Comparison of ENCODE assay signal across 12 mouse cellular contexts in genomic region chr9:59706850-59707825, GRCm38 (mm10). TPM values are rescaled to one million over a fixed set of nuclear protein-coding genes. Genes with fewer than 3 reads are reported as not detected.
DNase-seq lines count a peak whose midpoint lies in the region; ATAC-seq and TF ChIP-seq lines count a peak whose summit lies in the region.
"Had no signal": no experiment of that assay in that cellular context is flagged by ENCODE, and none has a peak within 500 bp of the region (broad histone marks: within the 10 kb centered on the region; RNA-seq: fewer than 3 reads in every experiment).

No protein-coding gene starts in this region.

- 65% methylated on average over 10 of the region's 10 CpGs for WGBS in limb, embryonic 10.5 days

- TF ChIP-seq CTCF in E14TG2a.4 (conservative IDR thresholded peaks at IDR 0.05; ENCODE audit: low read length), result no peak

- no peaks in the 10 kb centered on the region for H3K27me3 ChIP-seq in E14TG2a.4 (ENCODE audit: insufficient read depth, low read length)
- no peaks in the 10 kb centered on the region for H3K27me3 ChIP-seq in limb, embryonic 10.5 days (ENCODE audit: low read depth, poor library complexity, severe bottlenecking)
- H3K27me3 ChIP-seq: forebrain, embryonic 15.5 days; limb, embryonic 13.5 days; midbrain, embryonic 12.5 days had no signal

- 0 out of 2 replicates have a peak, but pooled peaks have one; percentile 22 for ATAC-seq in megakaryocyte-erythroid progenitor cell, adult 5-6 weeks (replicated peaks; ENCODE audit: low FRiP score, low TSS enrichment, poor library complexity, severe bottlenecking)
- ATAC-seq: forebrain, embryonic 15.5 days had no signal

- H3K9me3 ChIP-seq in E14TG2a.4 (ENCODE audit: low read length), result no peaks in the 10 kb centered on the region
- H3K9me3 ChIP-seq in limb, embryonic 10.5 days (replicated peaks), result no peaks in the 10 kb centered on the region
- H3K9me3 ChIP-seq: forebrain, embryonic 15.5 days; limb, embryonic 13.5 days; midbrain, embryonic 12.5 days had no signal

- H3K4me3 ChIP-seq in E14TG2a.4 (replicated peaks; ENCODE audit: low read length), result peak overlapping the region; percentile 13; the same call in 1 of the 2 replicates
- no peak overlapping the region for H3K4me3 ChIP-seq in limb, embryonic 10.5 days
- H3K4me3 ChIP-seq: forebrain, embryonic 15.5 days; limb, embryonic 13.5 days; midbrain, embryonic 12.5 days had no signal

- no peaks in the 10 kb centered on the region for H3K36me3 ChIP-seq in E14TG2a.4 (ENCODE audit: insufficient read depth, low read length)
- no peaks in the 10 kb centered on the region for H3K36me3 ChIP-seq in limb, embryonic 10.5 days
- H3K36me3 ChIP-seq: forebrain, embryonic 15.5 days; limb, embryonic 13.5 days; midbrain, embryonic 12.5 days had no signal

- DNase-seq in 416B (ENCODE audit: low read depth), result peak; percentile 62
- DNase-seq in kidney, postnatal 14 days, result peak; percentile 27
- DNase-seq in natural killer cell, adult 2 months (ENCODE audit: low spot score in 2 of 2), result no peak
- DNase-seq in layer of hippocampus, postnatal 10 days (ENCODE audit: low spot score in 2 of 2), result no peak
- no peak for DNase-seq in limb, embryonic 10.5 days (ENCODE audit: low spot score)
- DNase-seq: cerebellum, postnatal 10 days; heart, postnatal 36 days had no signal

- peaks cover 32% of the 10 kb centered on the region for H3K4me1 ChIP-seq in E14TG2a.4 (replicated peaks; ENCODE audit: low read depth, low read length)
- H3K4me1 ChIP-seq in limb, embryonic 10.5 days, result peaks cover 15% of the 10 kb centered on the region
- H3K4me1 ChIP-seq: forebrain, embryonic 15.5 days; limb, embryonic 13.5 days; midbrain, embryonic 12.5 days had no signal

- no peak overlapping the region for H3K27ac ChIP-seq in limb, embryonic 10.5 days
- H3K27ac ChIP-seq: forebrain, embryonic 15.5 days; limb, embryonic 13.5 days; midbrain, embryonic 12.5 days had no signal

RNA-seq across cellular contexts. Expression of gene Gramd2, which starts 27.2 kb away (rescaled TPM):
- total RNA-seq in megakaryocyte-erythroid progenitor cell, adult 5-6 weeks (2014; fragmentation: Nextera tagmentation), result not detected in 2 replicates
- total RNA-seq in megakaryocyte-erythroid progenitor cell, adult 5-6 weeks (2017), result not detected in 2 replicates
- 10 to 100 TPM; 12.8 to 14.7 TPM for total RNA-seq in layer of hippocampus, postnatal 10 days (2021)
- polyA plus RNA-seq in limb, embryonic 10.5 days (2016; fragmentation: Nextera tagmentation; extraction: Ambion mirVana), result 0.15 and 0.30 TPM in 2 replicates
- total RNA-seq: heart, postnatal 36 days had no signal

RNA-seq across cellular contexts. Expression of gene Senp8, which starts 43.4 kb away (rescaled TPM):
- 3.3 and 3.6 TPM in 2 replicates for total RNA-seq in megakaryocyte-erythroid progenitor cell, adult 5-6 weeks (2014; fragmentation: Nextera tagmentation)
- 3.8 and 5.6 TPM in 2 replicates for total RNA-seq in megakaryocyte-erythroid progenitor cell, adult 5-6 weeks (2017)
- total RNA-seq in layer of hippocampus, postnatal 10 days (2021), result 1 to 10 TPM; 5.1 to 6.8 TPM
- polyA plus RNA-seq in limb, embryonic 10.5 days (2016; fragmentation: Nextera tagmentation; extraction: Ambion mirVana), result 16.0 and 16.6 TPM in 2 replicates

RNA-seq across cellular contexts. Expression of gene Myo9a, which starts 43.6 kb away (rescaled TPM):
- 12.0 and 19.4 TPM in 2 replicates for total RNA-seq in megakaryocyte-erythroid progenitor cell, adult 5-6 weeks (2014; fragmentation: Nextera tagmentation)
- total RNA-seq in megakaryocyte-erythroid progenitor cell, adult 5-6 weeks (2017), result 11.8 and 15.9 TPM in 2 replicates
- 10 to 100 TPM; 69.7 to 78.4 TPM for total RNA-seq in layer of hippocampus, postnatal 10 days (2021)
- 8.5 and 12.3 TPM in 2 replicates for polyA plus RNA-seq in limb, embryonic 10.5 days (2016; fragmentation: Nextera tagmentation; extraction: Ambion mirVana)

RNA-seq across cellular contexts. Expression of gene Pkm, which starts 51.0 kb away (rescaled TPM):
- 7.4 and 27.8 TPM in 2 replicates for total RNA-seq in megakaryocyte-erythroid progenitor cell, adult 5-6 weeks (2014; fragmentation: Nextera tagmentation)
- 29.6 and 62.7 TPM in 2 replicates for total RNA-seq in megakaryocyte-erythroid progenitor cell, adult 5-6 weeks (2017)
- total RNA-seq in layer of hippocampus, postnatal 10 days (2021), result 100 to 1,000 TPM; 761 to 808 TPM
- 2,645 and 3,210 TPM in 2 replicates for polyA plus RNA-seq in limb, embryonic 10.5 days (2016; fragmentation: Nextera tagmentation; extraction: Ambion mirVana)

Comparison
In these comparisons a context has a peak if more than half of its experiments do, and no peak if none do; other contexts are left out.
1. DNase-seq: peak in 416B (single experiment) and kidney, postnatal 14 days (single experiment); none in natural killer cell, adult 2 months (0 of 2), layer of hippocampus, postnatal 10 days (0 of 2) and limb, embryonic 10.5 days (single experiment).
2. RNA of gene Gramd2, which starts 27.2 kb away (total RNA-seq): 12.8 to 14.7 TPM in layer of hippocampus, postnatal 10 days; not detected in megakaryocyte-erythroid progenitor cell, adult 5-6 weeks; every median in the first group is over 10 times any median in the second.